Mouse (Mus musculus): Measurements from ENCODE around the gene Prmt3.

DNA sequence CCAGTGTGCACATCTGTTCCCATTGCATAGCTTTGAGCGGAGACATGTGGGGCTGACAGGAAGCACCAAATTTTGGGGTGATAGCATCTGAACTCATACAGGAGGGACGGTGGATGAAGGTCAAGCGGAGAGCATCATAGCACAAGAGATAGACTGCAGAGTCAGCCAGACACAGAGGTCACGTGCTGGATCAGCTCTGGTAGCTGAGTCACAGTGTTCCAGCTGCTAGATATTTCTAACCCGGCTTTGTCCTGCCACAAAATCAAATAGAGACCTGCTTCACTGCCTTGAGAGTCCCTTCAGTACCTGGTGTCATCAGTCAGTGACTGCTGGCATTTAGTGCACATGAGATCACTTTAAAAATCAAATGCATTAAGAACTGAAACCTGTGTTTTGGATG is 91.5 kb downstream of the Prmt3 start:
- TF ChIP-seq HCFC1 (IDR thresholded peaks at IDR 0.05; ENCODE audit: borderline replicate concordance, insufficient read depth, low read length): no peak
- TF ChIP-seq ZNF384 (IDR thresholded peaks at IDR 0.05; ENCODE audit: low read depth, low read length): no peak
